Mouse (Mus musculus): ENCODE data around the gene Osbp2.

Gene Osbp2

DNA sequence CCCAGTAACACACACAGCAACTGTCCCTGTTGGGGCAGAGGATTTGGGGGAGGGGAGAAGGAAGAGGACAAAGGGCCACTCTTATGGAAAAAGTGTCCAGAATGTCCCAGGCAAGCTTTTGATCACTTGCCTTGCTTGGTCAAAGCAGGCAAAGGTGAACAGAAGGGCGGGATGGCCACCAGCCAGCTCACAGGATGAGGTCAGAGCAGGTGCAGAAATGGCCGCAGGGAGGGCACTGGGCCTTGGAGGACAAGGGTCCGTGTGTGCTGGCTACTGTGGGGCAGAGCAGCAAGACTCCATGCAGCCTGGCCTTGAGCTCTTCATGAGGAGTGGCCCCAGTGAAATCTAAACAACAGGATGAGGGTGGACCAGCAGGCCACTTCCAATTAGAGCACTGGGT lies 110.9 kb downstream of the Osbp2 start:
- no peak for DNase-seq

DNA sequence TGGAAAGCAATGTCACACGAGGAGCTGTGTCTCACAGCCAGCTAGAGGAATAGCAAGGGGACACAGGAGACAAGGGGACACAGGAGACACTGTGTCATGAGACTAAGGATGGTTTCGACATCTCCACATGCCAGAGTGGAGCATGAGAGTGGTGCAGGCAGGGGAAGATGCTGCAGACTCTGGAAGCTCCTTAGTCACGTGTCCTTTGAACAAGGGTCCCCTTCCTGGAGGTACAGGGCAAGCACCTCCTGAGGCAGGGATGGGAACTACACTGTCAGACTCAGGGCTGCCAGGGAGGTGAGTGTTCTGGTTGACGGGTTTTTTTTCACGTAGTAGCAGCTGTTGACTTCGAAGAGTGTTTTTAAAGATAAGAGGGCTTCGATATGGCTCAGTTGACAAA lies 113.9 kb downstream of the Osbp2 start:
- no peak for DNase-seq

DNA sequence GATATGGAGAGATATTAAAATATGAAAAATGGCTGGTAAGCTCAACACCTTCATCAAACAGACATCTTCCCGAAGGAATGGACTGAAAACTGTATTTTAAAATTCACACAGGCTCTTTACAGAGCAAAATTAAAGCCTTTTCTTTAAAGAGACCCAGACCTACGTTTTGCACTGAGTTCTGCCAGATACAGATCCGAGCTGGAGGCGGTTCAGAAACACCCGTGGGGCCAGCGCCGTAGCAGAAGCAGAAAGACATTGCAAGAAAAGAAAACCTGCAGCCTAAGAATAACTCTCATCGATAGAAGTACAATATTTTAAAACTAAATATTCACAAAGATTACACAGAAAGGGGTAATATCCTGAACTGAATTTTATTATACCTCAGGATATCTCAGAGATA lies 121.3 kb downstream of the Osbp2 start:
- no peak for DNase-seq

DNA sequence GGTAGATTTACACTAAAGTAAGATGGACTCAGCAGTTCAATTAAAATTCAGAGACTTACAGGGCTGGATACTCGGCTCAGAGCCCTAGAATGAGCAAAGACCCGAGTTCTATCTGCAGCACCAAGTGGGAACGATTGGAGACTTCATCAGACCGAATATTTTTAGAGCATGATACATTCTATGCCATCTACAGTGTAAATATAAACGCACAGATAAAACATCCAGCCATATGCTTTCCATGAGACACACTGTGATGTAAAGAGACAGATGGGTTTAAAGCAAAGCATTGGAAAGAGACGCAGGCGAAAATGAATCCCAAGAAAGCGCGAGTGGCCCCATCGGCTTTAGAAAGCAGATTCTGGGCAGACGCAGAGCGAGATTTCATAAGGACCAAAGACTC lies 122.5 kb downstream of the Osbp2 start:
- DNase-seq: no peak

DNA sequence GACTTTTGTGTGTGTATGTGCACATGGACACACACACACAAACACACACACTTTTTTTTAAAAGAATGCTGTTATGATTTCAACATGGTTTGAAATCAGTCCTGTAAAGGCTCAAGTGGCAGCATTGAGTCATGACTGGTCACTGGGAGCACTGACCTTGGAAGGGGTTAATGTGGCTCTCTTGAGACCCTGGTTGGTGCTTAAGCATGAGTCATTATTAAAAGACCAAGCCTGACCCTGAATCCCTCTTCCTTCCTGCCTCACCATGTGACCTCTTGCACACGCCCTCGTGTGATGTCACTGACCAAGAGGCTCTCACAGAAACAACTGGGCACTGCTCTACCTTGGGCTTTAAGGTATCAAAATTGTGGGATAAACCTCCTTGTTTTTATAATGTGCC lies 124.9 kb downstream of the Osbp2 start:
- DNase-seq: no peak

DNA sequence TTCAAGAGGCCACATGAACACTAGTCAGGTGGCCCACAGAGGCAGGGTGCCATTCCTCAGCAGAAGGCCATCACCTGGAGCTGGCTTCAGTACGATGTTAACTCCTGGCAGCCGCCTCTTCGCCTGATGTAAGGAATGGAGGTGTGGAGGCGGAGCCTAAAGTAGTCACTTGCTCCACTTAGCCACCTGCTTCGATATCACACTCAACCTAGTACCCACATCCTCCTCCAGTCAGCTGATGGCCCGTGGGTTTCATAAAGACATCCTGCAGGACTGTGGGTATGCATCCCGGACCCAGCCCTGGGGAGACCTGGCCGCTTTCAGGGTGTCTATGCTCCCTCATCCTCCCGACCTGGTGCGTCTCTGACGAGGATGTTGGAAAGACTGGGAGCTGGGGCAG lies 128.0 kb downstream of the Osbp2 start:
- DNase-seq: no peak

DNA sequence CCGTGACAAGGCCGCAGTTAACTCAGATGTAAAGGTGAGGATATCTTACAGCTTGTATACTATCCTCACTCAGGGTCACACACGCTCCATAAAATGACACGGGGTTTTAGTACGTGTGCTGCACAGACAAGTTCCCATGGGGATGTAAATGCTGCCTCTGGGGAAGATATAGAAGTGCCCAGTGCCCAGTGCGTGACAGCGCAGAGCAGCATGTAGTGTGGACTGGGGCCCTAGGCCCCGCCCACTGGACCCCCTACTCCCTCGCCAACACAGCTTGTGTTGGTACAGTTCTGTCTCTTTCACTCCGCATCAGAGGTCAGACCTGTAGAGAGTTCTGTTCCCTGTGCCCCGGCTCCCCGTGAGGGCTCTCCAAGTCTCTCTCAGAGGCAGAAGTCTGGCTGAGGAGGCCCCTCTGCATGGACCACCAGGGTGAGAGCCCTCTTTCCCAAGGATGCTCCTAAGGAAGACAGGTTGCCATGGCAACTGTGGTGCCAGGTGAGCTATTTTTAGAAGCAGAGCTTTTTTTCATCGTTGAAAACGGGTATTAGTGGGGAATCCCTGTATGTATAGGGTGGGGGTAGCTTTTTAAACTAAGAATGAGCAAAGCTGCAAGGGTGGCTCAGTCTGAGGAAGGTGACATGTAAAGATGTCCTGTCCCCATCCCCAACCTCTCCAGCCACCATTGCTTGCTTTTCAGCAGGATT lies 129.6 kb downstream of the Osbp2 start:
- DNase-seq: no peak

DNA sequence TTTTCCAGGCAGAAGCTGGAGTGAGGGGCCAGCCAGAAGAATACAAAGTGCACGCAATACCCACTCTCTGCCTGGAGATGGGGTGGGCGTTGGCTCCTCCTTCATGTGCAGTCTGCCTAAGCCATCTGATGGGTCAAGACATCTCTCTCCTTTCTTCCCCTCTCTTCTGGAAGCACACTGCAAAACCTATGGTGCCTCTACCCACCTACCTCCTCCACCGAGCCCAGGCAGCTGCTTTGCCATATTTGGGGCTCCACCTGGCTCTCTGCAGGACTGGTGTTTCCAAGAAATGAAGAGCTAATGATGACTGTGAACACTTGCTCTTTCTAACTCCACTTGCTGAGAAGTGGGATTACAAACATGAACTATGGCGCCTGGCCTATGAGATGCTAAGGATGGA lies 132.2 kb downstream of the Osbp2 start:
- no peak for DNase-seq

DNA sequence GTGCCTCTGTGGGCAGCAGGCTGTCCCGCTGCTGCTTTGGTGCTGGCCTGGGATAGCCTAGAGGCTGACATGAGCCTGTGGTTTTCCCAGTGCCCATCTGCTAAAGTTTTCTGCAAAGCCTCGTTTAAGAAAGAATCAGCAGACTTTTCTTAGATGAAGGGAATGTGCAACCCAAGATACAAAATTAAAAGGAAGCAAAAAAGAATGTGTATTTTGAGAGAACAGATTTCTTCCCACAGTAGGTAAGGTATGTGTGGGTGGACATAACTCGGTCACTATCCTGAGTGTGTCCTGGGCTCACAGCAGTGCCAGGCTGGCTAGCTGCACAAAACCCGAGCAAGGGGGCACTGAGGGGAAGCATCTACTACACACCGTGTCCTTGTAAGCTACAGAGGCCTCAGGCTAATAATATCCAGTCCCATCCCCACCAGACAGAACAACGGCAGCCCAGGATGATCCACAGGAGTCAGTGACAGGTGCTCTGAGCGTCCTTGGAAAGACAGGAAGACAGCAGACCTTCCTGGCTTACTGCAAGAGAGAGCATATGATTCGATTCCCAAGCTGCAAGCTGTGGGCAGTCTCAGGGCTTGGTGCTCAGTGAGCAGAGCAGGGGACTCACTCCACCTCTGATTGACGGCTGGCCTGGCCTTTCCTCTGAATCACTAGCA lies 136.1 kb downstream of the Osbp2 start:
- DNase-seq: no peak

DNA sequence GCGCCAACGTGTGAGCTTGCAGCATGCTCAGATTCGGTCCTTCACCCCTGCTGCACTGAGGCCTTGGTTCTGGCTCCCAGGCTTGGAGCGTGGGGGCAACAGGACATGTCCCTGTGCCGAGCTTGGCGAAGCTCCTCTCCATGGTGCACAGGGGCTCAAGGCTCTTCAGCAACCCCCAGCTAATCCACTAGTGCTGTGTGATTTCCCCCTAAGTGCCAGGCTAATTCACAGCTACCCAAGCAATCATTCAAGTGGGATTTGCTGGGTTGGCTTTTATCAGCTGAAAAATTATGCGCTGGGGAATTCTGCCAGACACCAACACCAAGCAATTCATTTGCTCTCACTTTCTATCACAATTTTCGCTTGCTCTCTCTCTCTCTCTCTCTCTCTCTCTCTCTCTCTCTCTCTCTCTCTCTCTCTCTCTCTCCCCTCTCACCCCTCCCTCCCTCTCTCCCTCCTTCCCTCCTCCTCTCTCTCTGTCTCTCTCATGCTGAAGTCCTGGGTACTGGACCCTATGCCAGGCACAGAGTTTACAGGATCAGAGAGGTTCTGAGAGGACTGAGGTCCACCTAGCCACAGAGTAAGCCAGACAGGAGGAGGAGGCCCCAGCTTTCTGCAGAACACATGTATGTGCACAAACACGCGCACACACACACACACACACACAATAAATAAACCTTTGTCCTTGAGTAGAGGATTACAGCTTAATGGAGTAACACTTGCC lies 138.2 kb downstream of the Osbp2 start:
- DNase-seq: no peak

DNA sequence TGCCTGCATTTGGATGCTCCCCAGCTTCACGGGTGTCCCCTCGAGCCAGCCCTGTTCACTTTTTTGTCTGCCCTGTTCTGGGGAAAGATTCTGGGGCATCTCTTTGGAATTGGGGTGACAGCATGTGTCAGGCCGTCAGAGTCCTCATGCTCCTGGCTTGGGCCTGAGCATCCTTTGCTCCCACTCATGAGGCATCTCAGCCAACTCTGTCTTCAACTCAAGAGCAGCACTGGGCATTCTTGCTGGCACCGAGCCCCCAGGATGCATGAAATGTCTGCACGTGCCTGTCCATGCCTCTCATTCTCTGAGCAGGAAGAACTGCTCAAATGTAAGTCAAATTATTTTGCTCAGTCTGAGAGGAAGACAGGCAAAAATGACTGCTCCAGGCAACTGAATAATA lies 139.0 kb downstream of the Osbp2 start:
- DNase-seq: no peak

DNA sequence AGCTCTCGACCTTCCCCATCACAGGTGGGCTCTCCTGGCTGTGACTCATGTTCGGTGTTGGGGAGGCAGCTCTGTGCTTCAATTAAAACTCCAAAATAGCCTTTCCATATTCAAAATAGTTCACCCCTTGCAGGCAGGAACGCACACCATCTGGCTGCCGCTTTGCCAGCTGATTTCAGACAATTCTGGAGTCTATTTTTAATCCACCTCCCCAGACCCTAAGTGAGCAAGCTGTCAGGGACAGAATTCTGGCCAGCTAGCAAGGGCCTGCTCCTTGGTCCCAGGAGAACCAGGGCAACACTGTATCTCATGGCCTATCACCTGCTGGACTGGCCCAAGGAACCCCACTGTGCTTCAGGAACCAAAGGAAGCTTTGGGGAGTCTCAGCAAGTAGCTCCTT lies 139.8 kb downstream of the Osbp2 start:
- DNase-seq: no peak

DNA sequence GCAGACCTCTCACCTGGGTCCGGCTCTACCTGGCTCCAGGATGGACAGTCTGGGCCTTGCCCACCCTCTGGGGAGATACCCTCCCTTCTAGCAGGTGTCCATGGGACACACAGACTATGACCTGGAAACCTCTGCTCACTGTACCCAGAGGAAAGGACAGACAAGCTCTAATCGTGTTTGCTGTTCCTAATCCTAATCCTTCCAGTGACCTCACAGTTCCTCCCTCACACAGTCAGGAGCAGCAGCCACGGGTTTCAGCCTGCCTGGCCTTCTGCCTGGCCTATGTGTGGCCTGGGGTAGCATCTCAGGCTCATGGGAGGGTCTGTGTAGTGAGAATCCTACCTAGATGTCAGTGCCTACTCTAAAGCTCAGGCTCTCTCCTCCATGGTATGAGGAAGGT lies 140.8 kb downstream of the Osbp2 start:
- DNase-seq: no peak

DNA sequence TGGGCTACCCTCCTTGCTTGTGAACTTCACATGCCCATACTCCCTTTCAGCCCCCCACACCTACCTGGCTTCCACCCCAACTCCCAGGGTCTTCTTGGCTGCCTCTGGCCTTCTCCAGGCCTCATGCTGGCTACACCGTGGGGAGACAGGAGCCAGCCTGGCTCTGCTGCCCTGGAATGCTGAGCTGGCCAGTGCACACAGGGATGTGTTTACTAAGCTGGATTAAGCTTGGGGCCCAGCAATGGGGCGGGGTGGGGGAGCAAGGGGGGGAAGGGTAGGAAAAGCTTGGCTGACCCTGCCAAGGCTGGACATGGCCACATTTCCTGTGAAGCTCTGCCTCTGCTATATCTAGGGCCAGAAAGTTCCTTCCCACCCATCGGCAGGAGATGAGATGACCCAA lies 141.7 kb downstream of the Osbp2 start:
- no peak for DNase-seq

DNA sequence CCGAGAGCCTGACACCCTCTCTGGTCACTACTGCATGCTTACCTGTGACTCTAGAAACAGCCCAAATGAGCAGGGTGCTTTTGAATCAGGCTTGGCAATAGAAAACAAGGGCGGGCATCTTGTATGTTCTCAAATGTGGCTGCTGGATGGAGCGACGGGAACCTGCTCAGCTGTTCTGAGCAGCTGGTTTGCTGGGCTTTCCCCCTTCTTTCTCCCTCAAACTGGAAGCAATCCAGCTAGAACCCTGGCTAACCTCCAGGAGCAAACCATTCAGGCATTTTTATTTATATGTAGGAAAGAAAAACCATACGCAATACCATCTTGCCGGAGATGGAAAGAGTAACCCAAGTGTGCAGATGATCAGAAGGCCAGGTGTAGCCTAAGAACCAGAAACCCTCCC lies 147.0 kb downstream of the Osbp2 start:
- no peak for DNase-seq

DNA sequence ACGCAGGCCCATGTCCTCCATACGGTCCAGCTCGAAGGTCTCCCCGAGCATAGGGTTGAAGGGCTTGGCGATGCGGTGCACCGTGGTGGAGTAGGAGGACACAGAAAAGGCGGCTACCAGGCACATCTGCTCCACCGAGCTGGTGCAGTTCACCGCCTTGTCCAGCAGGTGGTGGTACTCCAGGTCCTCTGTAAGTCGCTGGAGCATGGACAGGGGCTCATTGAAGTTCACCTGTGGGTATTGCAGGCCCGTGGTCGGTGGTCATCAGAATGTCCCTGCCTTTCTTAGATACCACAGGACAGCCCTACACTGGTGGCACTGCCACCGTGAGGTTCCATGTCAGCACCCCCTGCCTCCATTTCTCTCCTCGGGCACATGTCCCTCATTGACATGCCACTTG lies 149.2 kb downstream of the Osbp2 start:
- peak; percentile 64 for DNase-seq

DNA sequence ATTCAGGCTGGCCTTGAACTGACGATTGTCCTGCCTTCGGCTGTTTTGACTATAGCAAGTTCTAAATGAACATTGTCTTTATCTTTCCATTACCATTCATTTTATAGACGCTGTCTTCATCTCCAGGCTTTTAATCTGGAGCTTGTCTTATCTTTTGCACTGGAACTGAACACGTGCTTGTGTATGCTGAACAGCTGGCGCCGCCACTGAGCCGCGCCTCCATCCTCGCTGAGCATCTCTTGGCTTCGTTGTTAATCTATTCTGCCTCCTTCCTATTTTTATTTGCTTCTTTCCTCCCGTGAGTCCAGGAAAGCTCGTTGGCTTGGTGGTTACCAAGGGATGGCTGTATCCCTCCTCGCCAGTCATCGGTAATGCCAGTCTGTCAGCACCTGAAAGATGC lies 153.5 kb downstream of the Osbp2 start:
- DNase-seq: no peak

DNA sequence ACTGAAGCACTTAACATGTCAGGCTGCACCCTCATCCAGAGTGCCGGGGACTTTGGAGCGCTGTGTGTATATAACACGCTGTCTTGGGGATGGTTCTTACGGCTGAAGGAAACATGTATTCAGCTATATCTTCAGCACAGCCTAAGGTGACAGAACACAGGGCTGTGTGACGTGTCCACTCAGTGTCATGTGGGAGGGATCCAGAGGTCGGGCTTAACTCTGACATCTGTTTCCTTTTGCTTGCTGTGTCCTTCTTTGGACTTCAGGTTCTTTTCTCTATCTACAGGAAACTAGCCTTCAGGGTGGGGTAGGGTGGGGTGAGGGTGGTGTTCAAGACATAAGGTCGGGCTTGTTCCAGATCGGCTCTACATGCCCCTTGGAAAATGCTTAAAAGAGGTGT lies 156.6 kb downstream of the Osbp2 start:
- no peak for DNase-seq

DNA sequence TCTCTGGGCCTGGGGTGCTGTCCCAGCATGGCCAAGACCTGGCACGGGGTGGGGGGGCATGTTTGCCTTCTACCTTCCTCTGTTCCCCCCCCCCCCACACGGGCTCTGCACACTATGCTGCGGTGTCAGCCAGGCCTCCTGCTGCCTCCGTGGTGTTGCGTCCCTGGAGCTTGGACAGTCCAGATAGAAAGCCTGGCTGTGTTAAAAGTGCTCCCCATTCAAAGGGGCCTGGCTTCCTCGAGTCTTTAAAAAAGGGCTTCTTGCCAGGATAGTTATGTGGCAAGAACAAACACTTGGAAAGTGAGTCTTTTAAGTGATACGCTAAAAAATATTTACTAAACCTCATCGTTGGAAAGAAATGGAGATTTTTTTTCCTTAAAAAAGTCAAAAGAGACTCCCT lies 159.3 kb downstream of the Osbp2 start:
- DNase-seq: no peak

DNA sequence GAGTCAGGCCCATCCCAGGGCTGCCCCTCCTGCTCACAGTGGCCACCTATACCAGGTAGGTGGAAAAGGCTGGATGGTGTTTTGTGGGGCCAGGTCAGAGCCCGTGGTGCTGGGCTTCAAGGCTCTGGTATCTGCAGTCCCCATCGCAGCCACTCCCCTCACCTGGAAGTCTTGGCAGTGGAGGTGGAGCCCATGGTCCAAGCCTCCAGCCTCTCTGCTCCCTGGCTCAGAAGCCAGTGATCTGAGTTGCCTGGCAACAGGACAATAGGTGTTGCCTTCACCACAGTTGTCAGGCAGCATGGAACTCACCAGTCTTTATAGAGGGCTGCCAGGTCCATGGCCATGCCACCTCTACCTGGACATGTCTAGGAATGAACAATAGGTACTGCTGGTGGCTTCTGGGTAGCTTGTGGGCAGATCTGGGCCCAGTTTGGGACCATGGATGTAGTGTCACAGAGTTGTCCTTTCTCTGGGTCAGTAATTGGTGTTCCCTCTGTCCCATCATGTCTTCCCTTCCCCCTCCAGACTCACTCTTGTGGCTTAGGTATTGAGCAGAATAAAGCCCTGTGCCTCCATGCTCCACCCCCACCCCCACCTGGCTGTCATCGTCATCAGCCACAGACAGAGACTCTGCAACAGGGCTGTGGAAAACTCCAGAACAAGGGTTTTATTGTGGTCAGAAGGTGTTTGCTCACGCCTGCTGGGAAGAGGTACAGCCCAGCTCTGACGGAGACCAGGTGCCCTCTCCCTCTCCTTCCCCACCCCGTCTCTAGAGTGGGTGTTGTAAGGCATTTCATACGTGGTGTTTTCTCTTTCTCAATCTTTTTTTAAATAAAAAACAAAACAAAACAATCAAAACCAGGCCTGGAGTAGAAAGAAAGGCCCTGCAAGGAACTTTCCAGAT lies 160.4 kb downstream of the Osbp2 start:
- DNase-seq: no peak

DNA sequence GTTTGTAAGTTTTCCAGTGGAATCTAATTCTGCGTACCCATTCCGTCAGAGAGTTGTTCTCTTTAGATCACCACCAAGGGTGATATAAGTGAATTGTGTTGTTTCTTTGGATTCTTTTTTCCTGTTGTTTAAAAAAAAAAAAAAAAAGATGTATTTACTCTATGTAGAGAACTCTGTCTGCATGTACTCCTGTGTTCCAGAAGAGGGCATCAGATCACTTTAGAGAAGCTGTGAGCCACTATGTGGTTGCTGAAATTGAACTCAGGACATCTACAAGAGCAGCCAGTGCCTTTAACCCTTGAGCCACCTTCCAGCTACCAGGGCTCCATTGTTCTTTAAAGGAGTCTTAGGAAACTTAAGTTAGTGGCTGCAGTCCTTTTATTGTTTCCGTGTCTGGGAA lies 166.3 kb downstream of the Osbp2 start:
- no peak for DNase-seq

DNA sequence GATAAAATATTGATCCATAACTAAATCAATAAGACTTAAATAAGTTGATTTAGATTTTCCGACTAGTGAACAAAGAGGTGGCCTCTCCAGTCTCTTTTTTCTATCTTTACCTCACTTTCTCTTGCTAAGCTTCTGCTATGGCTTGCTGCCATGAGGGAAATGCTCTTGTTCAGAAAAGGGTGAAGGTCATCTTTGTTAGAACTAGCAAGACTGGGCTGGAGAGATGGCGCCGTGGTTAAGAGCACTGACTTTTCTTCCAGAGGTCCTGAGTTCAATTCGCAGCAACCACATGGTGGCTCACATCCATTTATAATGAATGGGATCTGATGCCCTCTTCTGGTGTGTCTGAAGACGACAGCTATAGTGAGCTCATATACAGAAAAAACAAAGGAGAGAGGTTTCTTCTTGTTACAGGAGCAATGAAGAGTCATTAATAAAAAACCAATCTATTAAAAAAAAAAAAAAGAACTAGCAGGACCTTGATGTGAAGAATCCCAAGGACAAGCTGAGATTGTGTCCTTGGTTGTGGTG lies 167.6 kb downstream of the Osbp2 start:
- peak; percentile 23 for DNase-seq

DNA sequence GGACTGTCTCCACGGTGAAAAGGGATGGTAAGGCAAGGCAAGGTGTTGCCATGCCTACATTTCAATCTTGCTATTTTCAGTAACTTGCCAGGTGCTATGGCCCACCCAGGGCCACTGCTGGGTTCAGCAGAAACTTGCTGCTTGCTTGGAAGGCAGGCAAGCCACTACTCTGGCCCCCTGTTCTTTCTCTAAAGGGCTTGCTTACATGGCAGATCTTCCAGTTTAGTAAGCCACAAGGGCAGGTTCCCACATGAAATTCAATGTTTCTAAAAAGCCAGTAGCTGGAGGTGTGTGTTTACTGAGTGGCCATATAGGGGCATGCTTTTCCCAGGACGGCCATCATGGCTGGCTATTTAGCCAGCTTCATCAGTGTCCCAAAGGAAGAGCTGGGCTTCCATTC lies 172.0 kb downstream of the Osbp2 start:
- no peak for DNase-seq

Data from kidney, postnatal 14 days (tissue).